Mouse (Mus musculus) C2C12 (cell line): Measurements from ENCODE around the gene Gm10271. TPM values are rescaled to one million over a fixed set of nuclear protein-coding genes. Genes with fewer than 3 reads are reported as not detected.

Experiments used
- H3K27me3 ChIP-seq: one replicate; pipeline ENCODE4 v1.6.1; 2011; ENCODE audit not compliant: control insufficient read depth, insufficient read depth, insufficient read length
- H3K36me3 ChIP-seq: one replicate; pipeline ENCODE4 v1.6.1; 2011; ENCODE audit not compliant: control insufficient read depth, insufficient read depth
- H3K4me3 ChIP-seq: one replicate; pipeline ENCODE4 v1.5.1; 2011; ENCODE audit warnings: mild to moderate bottlenecking, control low read depth; ENCODE audit not compliant: poor library complexity, insufficient read depth, severe bottlenecking
- H3K79me2 ChIP-seq: one replicate; pipeline ENCODE4 v1.6.1; 2011; ENCODE audit not compliant: control insufficient read depth, insufficient read depth
- H3K79me3 ChIP-seq: one replicate; pipeline ENCODE4 v1.6.1; 2011; ENCODE audit warnings: low read depth, control low read depth
- H3ac ChIP-seq: one replicate; pipeline ENCODE3; 2011; ENCODE audit warnings: low read depth; ENCODE audit not compliant: control insufficient read depth, insufficient read length
- CEBPB ChIP-seq: IDR thresholded peaks from one replicate; pipeline ENCODE4 v1.6.1; 2011; ENCODE audit warnings: low read depth, mild to moderate bottlenecking, control low read depth, moderate library complexity
- CTCF ChIP-seq: IDR thresholded peaks from one replicate; pipeline ENCODE4 v1.5.1; 2011; ENCODE audit not compliant: control insufficient read depth, insufficient read depth, insufficient read length
- FOSL1 ChIP-seq: IDR thresholded peaks from one replicate; pipeline ENCODE4 v1.8.0; 2011; ENCODE audit warnings: mild to moderate bottlenecking, low read length; ENCODE audit not compliant: poor library complexity, insufficient read depth, severe bottlenecking
- MAX ChIP-seq: IDR thresholded peaks from one replicate; pipeline ENCODE4 v1.6.1; 2011; ENCODE audit warnings: mild to moderate bottlenecking, control low read depth
- MYOD1 ChIP-seq: IDR thresholded peaks from one replicate; pipeline ENCODE4 v1.6.1; 2011; ENCODE audit warnings: low read depth; ENCODE audit not compliant: control insufficient read depth, insufficient read length
- MYOG ChIP-seq: IDR thresholded peaks from one replicate; pipeline ENCODE4 v1.6.1; 2011; ENCODE audit not compliant: control insufficient read depth, insufficient read length; ENCODE audit errors: extremely low read depth
- USF1 ChIP-seq: IDR thresholded peaks from one replicate; pipeline ENCODE4 v1.6.1; 2011; ENCODE audit warnings: low read depth, mild to moderate bottlenecking, control low read depth, moderate library complexity
- polyA plus RNA-seq: library from polyadenylated mRNA; unstranded; fragments of >200 nt; fragmentation: generic; extraction: Trizol; gene quantifications from one replicate; pipeline ENCODE4 v1.2.1, GENCODE M21; 2012; ENCODE audit warnings: missing spikeins

Gene Gm10271
- polyA plus RNA-seq, 1 experiment, result not detected

DNA sequence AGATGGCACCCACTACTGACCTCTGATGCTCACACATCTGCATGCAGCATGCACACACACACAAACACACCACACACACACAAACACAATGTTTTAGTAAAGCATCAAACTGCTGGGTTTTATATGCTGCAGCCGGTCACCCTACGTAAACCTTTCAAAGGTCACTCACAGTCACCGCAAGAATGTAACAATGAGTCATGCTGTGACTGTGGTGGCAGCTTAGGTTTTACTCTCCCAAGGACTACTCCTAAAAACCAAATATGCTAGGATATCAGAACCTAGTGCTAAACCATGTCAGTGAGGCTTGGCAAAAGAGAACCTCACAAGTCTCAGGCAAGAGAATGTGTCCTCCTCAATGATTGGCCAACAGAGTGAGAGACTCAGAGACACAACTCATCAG lies 43.6 kb downstream of the Gm10271 start:
- H3K79me2 ChIP-seq, result no peaks in the 10 kb centered on the region
- H3K4me3 ChIP-seq, result no peak overlapping the region
- H3K27me3 ChIP-seq, result no peaks in the 10 kb centered on the region
- no peak overlapping the region for H3ac ChIP-seq
- H3K79me3 ChIP-seq, result no peaks in the 10 kb centered on the region
- H3K36me3 ChIP-seq, result peaks cover 47% of the 10 kb centered on the region
- TF ChIP-seq MYOG, result no peak
- no peak for TF ChIP-seq USF1
- TF ChIP-seq CTCF, result no peak
- peak; percentile 11 for TF ChIP-seq MYOD1
- TF ChIP-seq MAX, result peak; percentile 40
- peak; percentile 68 for TF ChIP-seq FOSL1
- TF ChIP-seq CEBPB, result no peak

DNA sequence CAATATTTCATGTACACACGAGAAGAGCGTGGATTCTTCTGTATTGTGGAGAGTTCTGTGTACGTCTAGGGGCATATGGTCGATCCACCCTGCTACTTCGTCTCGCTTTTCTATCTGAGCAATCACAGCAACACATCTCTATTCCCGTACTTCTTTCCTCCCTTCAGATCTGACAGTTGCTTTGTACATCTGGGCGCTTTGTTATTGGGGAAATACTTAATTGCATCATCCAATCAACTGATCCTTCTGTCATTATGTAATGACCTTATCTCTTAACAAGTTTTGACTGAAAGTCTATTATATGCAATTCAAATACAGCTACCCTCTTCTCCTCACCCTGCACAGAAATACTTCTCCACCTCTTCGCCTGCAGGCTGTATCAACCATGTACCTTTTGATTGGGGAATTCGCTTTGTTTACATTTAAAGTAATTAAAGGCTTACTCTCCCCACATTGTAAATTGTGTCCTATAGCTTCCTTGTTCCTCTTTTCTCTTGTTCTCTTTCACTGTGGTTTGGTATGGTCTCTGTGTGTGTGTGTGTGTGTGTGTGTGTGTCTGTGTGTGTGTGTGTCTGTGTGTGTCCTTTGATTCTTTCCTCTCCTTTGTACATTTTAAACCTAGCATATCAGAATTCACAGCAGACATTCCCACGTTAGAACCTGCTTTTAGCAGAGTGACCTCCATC lies 45.8 kb downstream of the Gm10271 start:
- H3K36me3 ChIP-seq, result peaks cover 47% of the 10 kb centered on the region
- no peaks in the 10 kb centered on the region for H3K79me2 ChIP-seq
- H3K27me3 ChIP-seq, result no peaks in the 10 kb centered on the region
- H3K4me3 ChIP-seq, result no peak overlapping the region
- TF ChIP-seq MYOD1 (no peak), MYOG (no peak), MAX (no peak), FOSL1 (no peak), CTCF (no peak), CEBPB (no peak), USF1 (no peak)
- no peak overlapping the region for H3ac ChIP-seq
- no peaks in the 10 kb centered on the region for H3K79me3 ChIP-seq

- TF ChIP-seq MYOD1, result no peak
- no peak for TF ChIP-seq USF1
- TF ChIP-seq CEBPB, result no peak
- no peak for TF ChIP-seq MAX
- no peak for TF ChIP-seq FOSL1
- TF ChIP-seq CTCF, result no peak
- no peak for TF ChIP-seq MYOG
- Histone ChIP-seq H3K79me2 (no peaks in the 10 kb centered on the region), H3K36me3 (peaks cover 51% of the 10 kb centered on the region), H3K27me3 (no peaks in the 10 kb centered on the region), H3ac (no peak overlapping the region), H3K4me3 (no peak overlapping the region), H3K79me3 (no peaks in the 10 kb centered on the region)
Observed at GRCm38 (mm10) chr10:116923651-116924495, 48.5 kb downstream of the Gm10271 start.

DNA sequence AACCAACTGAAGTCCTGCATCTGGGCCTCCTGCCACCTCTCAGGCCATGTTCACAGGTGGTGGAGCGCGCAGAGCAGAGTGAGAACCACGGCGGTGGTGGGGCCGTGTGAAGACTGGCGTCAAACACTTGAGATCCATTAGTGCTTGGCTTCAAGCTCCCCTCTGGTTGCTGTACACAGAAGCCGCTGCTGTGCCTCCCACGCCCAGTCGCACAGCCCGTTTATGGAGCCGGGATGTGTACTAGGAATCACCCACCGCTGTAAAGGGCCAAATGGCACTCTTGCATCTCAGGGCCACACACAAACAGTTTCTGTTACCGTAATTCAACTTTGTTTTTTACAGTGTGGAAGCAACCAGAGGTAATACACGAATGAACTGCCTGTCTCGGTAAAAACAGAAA lies 50.2 kb downstream of the Gm10271 start:
- Histone ChIP-seq H3ac (no peak overlapping the region), H3K79me3 (no peaks in the 10 kb centered on the region), H3K79me2 (no peaks in the 10 kb centered on the region), H3K4me3 (no peak overlapping the region), H3K27me3 (no peaks in the 10 kb centered on the region), H3K36me3 (peaks cover 38% of the 10 kb centered on the region)
- TF ChIP-seq MYOG (no peak), MYOD1 (no peak), CTCF (no peak), CEBPB (no peak), USF1 (no peak), MAX (no peak), FOSL1 (no peak)

- Histone ChIP-seq H3K79me3 (no peaks in the 10 kb centered on the region), H3K27me3 (no peaks in the 10 kb centered on the region), H3ac (no peak overlapping the region), H3K36me3 (peaks cover 31% of the 10 kb centered on the region), H3K4me3 (no peak overlapping the region), H3K79me2 (no peaks in the 10 kb centered on the region)
- TF ChIP-seq USF1 (no peak), MYOG (no peak), CEBPB (no peak), MYOD1 (no peak), FOSL1 (no peak)
Observed at GRCm38 (mm10) chr10:116921416-116921815, 51.0 kb downstream of the Gm10271 start.
